Mouse (Mus musculus) frontal cortex, postnatal 10 days (tissue): Measurements from ENCODE around the gene Relt.
"Not testable (repeated sequence)": the region's sequence is repeated elsewhere in the genome, so short reads cannot be mapped to it uniquely, and the experiment has no call there.

Experiments
- DNase-seq, 2 experiments: peaks; one replicate each; pipeline ENCODE4 v3.0.0; 2022; ENCODE audit warnings: low spot score in 2 of 2, mixed read lengths in 1 of 2

Gene Relt

DNA sequence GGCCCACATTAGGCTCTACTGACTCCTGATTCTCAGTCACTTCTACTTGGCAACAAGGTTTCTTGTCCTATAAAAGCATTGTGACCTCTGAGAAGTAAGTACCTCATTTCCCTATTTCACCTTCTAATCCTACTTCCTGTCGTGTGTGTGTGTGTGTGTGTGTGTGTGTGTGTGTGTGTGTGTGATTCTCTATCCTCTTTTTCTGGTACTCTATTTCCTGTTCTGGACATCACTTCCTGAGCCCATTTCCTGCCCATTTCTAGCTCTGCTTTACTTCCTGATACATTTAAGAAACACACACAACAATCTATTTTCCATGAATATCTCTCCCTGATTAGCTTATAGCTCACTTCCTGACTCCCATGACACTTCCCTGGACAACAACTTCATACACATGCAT is 12.6 kb upstream of the Relt start:
- no peak for DNase-seq

DNA sequence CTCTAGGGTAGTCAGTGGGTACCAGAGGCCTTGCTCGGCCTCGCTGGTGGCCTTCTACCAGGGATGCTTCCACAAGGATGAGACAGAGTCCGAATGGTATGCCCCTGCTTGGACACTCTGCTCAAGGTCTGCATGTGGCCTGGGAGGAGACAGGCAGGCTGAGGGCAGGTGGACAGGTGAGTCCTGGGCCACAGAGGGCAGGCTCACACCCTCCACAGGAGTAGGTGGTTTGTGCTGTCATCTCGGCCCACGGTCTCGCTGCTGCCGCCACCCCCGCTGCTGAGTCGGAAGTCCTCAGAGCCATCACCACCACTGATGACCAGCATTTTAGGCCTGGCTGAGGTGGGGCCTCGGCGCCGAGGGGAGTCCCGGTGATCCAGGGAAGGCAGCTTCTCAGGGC is 10.0 kb upstream of the Relt start:
- no peak for DNase-seq

DNA sequence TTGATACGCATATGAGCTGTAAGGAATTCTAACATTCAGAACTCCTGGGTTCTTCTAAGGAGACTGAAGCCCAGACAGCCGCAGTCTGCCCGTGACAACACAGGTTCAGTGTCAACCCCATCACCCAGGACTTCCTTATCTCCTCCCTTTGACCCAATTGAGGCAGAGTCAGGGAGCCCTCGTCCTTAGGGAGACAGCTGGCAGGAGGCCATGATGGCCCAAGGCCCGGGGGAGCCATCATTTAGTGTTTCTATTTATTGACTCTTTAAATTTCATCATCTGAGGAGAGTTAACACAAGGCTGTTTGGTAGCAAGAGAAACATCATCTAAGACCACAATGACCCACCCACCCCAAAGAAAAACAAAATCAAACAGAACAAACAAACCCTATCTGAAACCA is 8.6 kb upstream of the Relt start:
- DNase-seq: no peak

DNA sequence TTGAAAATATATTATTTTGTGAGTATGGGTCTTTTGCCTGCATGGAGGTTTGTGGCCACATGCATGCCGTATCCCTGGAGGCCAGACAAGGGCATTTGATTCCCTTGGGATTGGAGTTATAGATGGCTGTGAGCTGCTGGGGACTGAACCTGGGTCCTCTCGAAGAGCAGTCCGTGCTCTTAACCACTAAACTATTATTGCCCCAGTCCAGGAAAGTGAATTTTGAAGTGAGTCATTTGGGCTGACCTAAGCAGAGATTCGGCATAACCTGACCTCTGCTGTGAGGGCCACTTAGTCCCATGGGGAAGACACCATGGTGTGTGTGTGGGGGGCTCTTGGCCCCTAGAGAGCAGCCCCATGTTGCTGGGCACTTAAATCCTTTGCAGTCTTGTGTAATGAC is 8.1 kb upstream of the Relt start:
- no peak for DNase-seq

DNA sequence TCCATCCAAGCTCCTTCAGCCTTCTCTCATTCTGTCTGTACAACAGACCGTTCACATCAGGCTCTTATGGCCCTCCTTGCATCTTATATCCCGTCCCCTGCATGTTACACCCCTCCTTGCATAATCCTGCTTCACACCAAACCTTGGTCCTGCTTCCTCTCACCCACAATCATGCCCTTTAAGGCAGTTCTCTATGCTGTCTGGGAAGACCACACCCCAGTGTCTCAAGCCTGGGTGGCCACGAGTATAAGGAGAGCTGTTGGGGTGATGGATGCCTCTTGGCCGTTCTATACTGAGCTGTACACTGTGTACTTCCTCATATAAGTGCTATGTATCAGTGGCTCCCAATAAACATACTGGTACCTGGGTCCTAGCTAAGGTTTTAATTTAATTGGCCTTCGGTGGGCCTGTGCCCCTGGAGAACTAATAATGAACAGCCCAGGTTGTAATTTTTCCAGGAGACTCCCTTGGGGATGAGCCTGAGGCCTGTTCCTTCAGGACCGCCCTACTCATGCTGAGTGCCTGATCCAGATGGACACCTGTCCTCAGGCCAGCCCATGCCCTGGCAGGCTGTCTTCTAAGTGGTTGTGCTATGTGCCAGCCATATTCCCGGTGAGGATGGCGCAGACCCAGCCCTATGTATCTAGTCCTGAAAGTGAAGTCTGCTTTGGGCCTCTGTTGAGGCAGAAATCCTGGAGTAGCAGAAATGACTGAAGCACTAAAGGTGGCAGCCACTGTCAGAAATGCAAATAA is 6.8 kb upstream of the Relt start:
- DNase-seq: no peak

DNA sequence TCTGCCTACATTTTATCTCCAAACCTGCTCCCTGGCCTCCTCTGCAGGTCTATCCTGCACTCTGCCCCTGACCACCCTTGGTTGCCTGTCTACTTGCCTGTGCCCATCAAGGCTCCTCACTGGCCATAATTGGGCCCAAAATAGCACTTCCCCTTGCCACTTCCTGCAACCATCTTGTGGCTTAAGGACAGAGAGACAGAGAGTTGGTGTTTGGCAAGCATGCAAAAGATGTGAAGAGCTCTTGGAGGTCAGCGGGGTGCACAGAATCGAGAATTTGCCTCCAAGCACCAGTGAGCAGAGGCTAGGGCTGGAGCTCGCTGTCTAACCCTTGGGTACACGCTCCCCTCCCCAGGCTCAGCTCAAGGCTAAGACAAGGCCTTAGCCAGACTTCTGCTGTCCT is 5.3 kb upstream of the Relt start:
- no peak for DNase-seq

DNA sequence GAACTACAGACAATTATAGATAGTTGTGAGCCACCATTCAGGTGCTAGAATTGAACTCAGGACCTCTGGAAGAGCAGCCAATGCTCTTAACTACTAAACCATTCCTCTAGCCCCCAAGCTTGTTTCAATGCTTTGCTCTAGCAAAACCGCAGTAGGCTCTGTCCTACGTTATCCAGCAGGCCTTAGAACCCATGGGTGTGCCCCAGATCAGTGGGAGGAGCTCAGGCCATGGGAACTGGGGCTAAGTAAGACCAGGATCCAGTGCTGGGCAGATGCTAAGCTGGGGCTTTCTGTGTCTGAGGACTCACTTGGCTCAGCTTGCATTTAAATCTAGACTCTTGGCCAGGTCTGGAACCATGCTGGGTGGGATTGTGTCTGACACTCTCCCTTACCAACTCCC is 4.3 kb upstream of the Relt start:
- DNase-seq: no peak

DNA sequence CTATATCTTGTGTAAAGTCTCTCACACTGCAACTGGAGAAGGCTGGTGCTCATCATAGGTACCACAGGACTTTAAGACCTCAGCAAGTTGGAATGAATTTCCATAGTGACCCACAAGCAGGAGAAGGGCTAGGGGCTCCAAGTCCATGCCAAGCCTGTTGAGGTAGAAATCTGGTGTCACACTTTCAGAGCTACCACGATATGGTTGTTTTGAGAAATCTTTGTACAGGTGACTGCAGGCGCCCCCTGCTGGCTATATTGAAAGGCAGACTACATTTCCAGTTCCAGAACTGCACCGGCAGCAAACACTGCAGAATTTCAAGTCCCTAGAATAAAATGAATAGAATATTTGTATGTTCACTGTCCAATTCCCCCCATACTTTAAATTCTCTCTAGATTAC is 3.4 kb upstream of the Relt start:
- DNase-seq: peak in 1 of 2 experiments; percentile 69

DNA sequence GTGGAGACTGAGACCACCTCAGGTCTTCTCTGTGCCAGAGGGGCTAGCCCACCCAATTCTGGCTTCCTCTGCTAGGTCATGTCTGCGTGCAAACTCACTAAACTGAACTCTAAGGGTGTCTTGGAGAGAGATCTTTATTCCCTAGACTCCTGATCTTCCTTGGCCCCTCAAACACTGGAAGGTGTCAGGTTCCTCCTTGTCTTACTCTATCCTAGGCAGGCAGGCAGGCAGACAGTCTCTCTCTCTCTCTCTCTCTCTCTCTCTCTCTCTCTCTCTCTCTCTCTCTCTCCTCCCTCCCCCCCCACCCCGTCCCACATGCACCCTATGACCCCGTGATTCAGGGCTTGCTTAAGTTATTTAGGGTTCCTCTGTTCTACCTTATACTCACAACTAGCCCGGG is 893 bp downstream of the Relt start:
- DNase-seq: no peak

DNA sequence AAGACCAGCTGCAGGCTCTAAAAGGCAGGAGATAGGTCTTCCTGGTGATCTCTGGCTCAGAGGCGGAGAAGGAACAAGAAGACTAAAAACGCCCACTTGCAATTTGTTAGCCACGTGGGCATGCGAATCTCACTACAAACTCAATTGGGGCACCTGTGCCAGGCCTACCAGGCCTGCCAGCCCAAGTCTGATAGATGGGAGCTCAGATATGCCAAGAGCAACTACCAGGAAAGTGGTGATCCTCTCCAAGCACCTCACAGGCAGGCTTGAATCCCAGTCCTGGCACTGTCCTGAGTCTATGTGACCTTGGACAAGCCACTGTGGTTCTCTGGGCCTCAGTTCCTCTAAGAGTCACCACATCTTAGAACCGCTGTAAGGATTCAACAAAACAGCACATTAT is 2.0 kb downstream of the Relt start:
- DNase-seq: no peak

DNA sequence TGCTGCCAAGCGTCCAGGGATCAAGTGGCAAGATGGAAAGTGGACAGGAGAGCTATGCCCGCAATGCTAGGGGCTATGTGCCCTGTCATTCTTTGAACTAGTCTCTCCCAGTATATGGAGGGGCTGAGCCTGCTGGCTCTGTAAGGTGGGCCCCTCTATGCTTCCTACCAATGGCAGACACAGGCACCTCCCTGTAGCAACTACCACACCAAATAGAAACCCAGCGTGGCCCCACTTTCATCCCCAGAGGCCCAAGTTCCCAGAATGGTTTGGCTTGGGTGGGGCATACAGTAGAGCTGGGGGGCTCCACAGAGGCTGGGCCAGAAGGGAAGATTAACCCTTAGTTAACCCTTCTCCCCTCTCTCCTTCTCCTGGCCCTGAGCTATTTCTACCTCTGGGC is 2.8 kb downstream of the Relt start:
- no peak for DNase-seq

DNA sequence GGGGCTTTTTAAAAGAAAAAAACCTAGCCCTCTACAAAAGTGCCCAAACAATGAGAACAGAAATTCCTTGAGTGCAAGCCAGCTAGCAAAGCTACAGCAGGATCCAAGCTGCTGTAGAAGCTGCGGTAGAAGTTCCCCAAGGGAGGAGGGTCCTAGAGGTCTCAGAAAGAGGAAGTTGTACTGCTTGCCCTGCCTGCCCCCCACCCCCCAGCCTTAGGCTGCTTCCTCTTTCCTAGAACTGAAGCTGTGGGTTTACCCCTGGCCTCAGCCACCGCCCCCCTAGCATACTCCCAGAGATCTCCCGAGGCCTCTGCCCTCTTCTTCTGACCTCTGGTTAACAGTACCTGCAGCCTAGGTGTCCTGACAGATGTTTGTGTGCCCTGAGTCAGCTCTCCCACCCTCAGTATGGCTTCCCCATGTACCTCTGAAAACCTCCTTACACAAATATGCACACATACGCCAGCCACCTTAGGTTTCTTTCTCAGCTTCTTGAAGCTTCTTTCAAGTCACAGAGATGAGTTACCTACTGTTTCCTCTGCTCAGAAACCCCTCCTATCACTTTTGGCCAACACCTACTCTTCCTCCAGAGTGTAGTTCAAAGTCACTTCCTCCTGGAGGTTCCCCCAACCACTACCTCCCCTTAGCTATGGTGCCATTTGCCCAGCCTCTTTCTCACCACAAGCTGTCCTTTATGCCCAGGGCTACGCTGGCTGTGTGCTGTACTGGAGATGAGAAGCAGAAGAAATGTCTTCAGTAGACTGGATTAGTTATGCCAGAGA is 7.3 kb downstream of the Relt start:
- no peak for DNase-seq

DNA sequence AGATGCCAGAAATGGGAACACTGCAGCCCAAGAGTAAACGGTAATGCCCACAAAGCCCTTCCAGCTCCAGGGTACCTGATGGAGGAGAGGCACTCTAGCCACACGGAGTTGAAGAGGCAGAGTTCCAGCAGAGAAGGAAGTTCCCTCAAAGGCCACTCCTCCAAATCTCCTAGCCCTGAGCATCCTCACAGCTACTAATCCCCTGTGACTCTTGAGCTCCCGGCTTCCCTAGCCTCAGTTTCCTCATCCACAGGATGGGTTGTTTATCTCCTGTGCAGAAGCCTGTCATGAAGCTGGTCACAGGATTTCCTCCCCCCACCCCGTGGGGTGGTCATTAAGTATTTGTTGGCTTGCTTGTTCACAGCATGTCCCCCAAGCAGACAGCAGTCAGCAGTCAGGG is 7.9 kb downstream of the Relt start:
- DNase-seq: no peak

DNA sequence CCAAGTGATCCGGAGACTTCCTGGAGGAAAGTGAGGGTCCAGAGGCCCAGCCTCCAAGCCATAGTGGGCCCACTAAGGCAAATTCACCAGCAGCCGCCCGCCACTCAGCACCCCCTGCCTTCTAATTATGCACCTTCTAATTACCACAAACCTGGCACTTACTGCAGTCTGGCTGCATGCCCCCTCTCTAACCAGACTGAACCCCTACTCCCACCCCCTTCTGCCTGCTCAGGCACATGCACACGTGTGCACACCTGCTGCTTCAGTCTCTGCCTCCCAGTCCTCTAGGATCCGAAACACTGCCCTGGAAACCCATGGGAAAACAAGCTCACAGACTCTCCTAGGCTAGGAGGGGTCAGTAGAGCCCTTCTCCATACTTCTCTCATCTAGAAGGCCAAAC is 8.4 kb downstream of the Relt start:
- DNase-seq: no peak

DNA sequence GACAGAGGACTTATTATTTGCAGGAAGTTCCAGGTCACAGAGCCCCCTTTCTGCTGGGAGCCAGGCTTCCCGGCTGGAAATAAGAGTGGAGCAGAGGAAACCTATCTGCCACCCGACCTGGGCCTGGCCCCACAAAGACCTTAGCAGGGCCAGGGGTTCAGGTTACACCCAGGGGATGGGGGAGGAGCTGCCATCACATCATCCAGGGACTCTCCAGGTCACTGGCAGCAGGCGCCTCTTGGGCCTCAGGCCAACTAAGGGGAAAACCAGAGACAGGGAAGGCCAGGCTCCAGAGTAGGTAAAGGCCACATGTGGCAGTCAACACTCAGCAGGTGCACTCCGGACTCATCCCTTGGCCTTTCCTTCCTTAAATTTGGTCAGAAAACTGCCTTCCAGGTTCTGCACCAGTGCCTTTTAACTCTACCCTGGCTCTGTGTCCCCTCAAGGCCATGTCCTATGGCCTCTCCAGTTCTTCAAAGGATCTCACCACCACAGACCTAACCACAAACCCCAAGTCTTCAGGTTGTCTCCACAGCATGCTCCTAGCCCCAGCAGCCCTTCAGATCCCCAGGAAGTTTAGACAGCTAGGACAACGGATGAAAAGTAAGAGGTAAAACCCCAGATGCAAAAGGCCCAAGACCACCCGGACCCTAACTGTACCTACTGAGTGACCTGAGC is 9.0 kb downstream of the Relt start:
- no peak for DNase-seq

DNA sequence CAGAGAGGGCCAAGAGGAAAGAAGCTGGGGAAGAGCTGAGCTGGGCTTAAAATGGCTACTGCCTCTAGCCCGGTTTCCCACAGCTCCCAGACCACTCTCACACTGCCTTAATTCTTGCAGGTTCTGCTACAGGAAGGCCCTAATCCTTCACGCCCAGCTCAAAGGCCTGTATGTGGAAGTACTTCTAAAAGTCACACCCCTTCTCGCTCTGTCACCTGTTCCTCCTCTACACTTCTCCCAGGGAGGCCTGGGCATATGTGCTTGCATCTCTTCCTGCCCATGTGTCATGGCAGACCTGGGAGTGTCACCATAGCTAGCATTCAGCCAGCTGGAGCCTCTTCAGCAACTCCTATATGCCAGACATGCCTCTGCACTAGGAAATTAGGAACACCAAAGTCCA is 9.8 kb downstream of the Relt start:
- DNase-seq: no peak

DNA sequence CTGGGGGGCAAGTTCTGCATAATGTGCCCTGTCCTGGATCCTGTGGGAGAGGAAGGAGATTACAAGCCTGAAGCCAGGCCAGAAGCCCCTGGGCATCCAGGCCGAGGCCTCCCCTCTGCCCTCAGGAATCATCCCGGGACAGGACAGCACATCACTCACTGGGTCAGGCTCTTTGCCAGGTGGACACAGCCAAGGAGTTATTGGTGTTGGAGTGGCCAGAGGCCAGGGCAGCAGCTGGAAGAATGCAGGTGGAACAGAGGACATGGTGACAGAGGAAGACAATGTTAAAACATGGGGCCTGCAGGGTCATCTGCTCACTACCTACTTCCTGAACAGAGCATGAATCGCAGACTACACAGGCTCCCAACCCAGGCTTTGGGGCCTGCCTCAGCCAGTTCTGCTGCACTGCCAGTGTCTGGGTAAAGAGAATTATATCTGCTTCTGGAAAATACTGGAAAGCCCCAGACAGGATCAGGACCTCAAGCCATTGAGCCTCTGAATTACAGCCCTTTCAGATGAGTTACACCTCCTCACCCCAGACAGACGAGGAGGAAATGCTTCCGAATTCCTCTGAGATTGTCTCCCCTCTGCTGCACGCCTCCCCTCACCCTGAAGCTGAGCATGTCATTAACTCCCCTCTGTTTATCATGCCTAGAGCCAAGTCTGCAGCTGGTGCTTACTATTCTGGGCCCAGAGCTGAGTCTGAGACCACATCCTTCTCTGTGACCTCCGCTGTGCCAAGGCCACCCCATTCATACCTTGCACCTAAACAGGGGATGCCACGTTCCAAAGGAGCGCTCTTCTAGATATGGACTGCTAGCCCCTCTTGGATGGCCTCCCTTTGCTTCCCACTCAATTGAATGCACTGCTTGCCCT is 11.5 kb downstream of the Relt start:
- DNase-seq: no peak

DNA sequence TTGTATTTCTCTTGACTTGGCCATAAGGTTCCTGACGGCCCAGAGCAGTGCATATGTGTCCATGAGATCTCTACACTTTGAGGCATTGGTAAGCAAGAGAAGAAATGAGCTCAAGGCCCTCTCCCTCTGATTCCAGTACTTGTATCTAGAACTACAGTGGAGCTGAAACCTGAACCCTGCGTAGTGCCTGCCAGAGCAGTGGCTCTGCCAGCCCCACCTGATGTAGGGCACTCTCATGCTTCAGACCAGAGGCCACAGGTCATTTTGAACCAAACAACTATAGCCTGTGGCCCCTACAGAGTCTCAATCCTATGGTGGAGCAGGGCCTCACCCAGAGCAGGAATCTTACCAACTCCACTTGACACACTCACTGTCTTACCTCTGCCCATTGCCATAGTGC is 13.7 kb downstream of the Relt start:
- no peak for DNase-seq

DNA sequence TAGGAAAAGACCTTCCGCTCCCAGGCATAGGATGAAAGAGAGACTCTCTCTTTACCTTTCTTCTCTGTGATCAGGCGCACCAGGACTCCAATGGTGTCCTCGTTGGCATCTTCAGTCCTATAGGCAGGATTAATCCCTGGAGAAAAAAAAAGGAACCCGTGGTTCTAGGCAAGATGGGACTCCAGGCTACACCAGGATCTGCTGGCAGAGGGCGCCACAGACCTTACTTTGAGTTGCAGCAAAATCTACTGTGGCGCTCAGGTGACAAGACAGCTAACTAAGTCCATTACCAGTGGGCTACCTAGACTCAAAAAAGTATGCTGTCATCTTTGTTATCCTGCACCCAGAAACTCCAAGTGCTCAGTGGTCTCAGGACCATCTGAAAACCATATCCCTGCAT is 14.5 kb downstream of the Relt start:
- peak in 1 of 2 experiments; percentile 72 for DNase-seq

DNA sequence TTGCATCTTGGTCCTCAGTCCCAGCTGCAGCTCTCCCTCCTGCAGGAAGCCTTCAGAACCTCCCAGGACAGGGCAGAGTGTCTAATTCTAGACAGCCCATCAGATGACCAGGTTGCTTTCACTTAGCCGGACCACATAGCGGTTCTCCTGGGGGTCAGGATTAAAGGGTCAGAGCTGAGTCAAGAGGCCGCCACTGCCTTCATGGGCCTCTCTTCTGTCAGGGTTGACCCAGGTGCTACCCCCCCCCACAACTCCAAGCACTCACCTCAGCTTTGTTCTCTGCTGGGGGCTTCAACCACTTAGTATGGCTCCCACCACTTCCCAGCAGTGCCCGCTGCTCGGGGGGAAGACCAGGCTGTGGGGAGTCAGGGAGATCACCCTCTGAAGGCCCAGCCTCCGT is 16.1 kb downstream of the Relt start:
- peak in 1 of 2 experiments; percentile 6 for DNase-seq

DNA sequence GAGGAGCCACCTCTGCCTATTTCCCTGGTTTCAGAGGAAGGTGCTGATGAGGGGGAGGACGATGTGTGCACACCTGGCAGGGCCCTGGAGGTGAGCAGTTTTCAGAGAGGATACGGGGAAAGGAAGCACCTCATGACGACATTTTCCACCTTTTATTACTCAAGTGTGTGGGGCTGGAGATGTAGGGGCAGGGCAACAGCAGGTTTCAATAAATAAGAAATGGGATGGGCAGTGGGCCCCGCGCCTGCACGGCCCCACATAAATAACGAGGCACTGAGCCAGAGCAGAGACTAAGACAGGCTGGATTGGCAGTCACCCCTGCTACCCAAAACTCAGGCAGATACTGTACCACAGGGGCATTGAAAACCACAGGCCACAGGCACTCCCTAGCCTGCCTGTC is 17.2 kb downstream of the Relt start:
- DNase-seq: not testable (repeated sequence)

DNA sequence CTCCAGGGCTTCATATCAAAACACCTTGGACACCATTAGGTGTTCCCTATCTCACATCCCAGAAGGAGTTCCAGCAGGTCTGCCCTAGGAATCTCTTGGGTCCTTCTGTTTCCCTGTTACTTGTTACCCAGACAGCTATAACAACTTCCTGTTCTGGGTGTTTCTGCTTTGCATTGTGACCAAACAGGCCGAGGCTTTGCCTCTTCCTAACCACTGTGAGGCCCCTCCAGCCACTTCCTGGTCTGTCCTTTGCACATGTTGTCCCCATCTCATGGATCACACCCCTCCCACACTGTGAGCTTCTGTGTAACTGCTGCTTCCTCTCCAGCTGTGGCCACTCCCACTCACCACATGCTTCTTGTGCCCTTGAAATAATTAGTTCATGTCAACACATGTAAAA is 17.8 kb downstream of the Relt start:
- peak in 1 of 2 experiments; percentile 71 for DNase-seq
